Mouse (Mus musculus) left cerebral cortex, postnatal 25 days (tissue): Measurements from ENCODE around the gene Ppp3ca. TPM values are rescaled to one million over a fixed set of nuclear protein-coding genes. Genes with fewer than 3 reads are reported as not detected.

Source experiments
- DNase-seq, 2 experiments: peaks; one replicate each; pipeline ENCODE4 v3.0.0; 2022; ENCODE audit warnings: low spot score in 2 of 2, mixed read lengths in 1 of 2
- intact Hi-C: fragments of 180-260 bp; cut with DNase I; formaldehyde crosslinking; loops from one replicate; pipeline ENCODE4 v1.15.1; 2025
- total RNA-seq, 2 experiments: library from RNA; stranded (reverse); gene quantifications; 2 replicates each; pipeline ENCODE4 v1.2.3; 2021

The Ppp3ca gene
- total RNA-seq, 2 experiments from 2014 or later, result 857 to 891 TPM

- no peak for DNase-seq
- intact Hi-C loops, result loop anchor here (10.0 kb wide), 1 partner anchor 198 kb away; the partner anchor contains the start of gene Ppp3ca
Measured at GRCm38 (mm10) chr3:136872533-136873095, 202.7 kb downstream of the Ppp3ca start.

GRCm38 (mm10) chr3:136873809-136874449, 204.0 kb downstream of the Ppp3ca start:
- intact Hi-C loops, result loop anchor here (10.0 kb wide), 1 partner anchor 199 kb away; the partner anchor contains the start of gene Ppp3ca

DNA sequence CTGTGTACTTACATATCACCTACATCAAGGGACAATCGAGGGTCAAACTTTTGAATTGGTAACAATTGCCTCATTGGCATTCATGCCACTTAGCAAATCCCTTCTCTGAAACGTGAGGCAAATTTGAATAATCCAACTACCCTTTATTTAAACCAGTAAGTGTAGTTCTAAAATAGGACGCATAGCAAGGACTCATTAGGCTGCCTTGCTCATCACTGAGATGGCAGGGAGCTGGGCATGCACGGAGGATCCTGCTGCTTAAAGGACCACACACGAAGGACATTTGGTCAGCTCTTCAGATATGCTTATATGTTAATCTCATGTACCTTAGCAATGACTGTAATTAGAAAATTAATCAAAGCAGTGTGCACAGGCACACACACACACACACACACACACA, 204.6 kb downstream of the Ppp3ca start:
- intact Hi-C loops, result loop anchor here (10.0 kb wide), 1 partner anchor 200 kb away; the partner anchor contains the start of gene Ppp3ca
- DNase-seq, result no peak

More at GRCm38 (mm10) chr3:136873809-136874449, 204.0 kb downstream of the Ppp3ca start:
- no peak for DNase-seq

- intact Hi-C loops, result no loop called here
- DNase-seq, result no peak
Measured at GRCm38 (mm10) chr3:136887741-136888140, 217.8 kb downstream of the Ppp3ca start.

- intact Hi-C loops, result no loop called here
- DNase-seq, result no peak
Measured at GRCm38 (mm10) chr3:136892140-136892539, 222.2 kb downstream of the Ppp3ca start.

DNA sequence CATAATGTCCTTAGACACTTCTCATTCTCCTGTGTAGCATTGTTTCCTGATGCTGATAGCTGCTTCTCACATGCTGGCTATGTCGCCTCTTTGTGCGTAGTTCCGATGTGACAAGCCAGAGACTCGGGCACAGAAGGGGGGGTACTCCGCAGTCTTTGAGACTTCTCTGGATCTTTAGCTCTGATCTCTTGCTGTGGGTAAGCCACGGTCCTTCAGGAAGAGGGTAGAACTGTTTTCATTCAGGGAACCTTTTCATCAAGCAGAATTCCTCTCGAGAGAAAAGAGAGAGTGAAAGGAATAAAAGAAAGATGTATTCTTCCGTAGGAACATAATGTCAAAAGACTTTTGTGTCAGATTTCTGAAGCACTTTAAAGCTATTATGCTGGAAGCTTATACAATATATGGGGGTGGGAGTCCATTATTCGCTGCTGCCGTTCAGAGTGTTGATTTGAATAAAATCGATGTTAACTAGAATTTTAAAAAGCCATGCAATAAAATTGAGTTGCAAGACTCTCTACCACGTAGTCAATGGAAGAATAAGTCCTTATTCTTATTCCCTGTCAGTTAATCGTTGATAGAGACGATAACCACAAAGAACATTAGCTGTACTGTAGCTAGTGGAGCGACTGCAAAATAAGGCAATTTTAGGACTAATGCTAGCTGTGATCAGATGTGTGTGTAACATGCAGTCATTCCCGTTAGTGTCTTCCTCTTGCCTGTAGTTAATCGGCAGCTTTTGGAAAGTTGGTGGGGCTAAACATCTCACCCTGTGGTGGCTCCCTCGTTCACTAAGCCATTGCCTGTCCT, 223.9 kb downstream of the Ppp3ca start:
- intact Hi-C loops, result no loop called here
- DNase-seq, result no peak

DNA sequence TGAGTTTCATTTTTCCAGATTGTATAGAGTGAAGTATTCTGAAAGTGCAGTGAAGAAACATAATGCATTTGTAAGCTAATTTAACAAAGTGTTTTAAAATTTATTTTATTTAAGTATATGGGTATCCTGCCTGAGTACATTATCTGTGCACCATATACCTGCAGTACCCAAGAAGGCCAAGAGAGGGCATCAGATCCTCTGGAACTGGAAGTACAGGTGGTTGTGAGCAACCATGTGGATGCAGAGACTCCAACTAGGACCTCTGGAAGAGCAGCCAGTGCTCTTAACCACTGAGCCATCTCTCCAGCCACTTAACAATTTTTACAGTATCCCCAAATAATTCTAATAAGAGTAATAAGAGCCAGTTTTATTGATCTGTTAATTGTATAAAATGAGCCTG, 225.6 kb downstream of the Ppp3ca start:
- intact Hi-C loops, result no loop called here
- DNase-seq, result no peak

DNA sequence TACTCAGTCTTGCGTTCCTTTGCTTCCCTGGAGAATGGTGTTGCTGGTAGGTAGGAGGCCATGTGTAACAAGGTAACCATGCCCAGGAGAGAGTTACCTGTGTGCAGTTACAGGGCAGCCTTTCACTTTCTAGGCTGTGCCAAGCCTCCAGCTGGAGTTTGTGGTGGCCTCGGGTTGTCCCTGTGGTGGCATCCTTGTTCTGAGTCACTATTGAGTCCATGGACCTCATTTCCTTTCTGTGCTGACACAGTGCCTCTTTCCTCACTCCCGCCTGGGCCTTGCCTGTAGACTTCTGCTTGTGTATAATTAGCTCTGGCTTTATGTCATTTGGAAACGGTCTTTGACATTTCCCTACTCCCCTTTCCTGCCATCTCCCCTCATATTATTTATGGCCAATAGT, 226.4 kb downstream of the Ppp3ca start:
- intact Hi-C loops, result no loop called here
- no peak for DNase-seq

DNA sequence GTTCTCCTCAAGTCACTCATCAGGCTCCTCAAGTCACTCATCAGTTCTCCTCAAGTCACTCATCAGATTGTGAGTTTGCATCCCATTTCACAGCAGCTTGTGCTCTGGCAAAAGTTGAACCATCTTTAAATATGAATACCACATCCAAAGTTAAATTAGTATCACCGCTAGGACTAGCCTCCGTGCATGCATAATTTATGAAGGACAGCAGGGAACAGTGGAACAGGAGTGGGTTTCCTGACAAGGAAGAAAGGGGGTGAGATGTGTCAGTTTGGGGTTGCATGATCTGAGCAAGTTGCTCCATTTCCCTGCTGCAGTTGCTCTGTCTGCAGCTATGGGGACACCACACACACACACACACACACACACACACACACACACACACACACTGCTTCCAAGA, 229.8 kb downstream of the Ppp3ca start:
- peak in 1 of 2 experiments; percentile 77 for DNase-seq

DNA sequence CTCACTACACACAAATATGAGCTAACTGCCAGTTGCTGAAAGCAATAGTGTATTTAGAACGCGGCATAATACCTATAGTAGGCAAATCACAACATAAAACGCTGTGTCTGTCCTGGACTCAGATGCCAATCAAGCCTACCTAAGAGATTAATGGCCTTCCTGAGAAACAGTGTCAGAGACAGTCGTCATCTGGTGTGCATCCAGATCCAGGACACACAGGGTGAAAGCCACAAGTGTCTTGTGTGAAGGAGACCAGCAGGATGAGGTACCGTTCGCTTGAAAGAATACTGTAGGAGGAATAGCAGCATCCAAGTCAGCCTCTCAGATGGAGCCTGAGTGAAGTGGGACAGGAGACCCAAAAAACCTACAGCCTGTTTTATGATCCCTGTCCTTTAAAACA, 231.1 kb downstream of the Ppp3ca start:
- intact Hi-C loops, result no loop called here

More for the DNA sequence above, 229.8 kb downstream of the Ppp3ca start:
- intact Hi-C loops, result no loop called here

GRCm38 (mm10) chr3:136902776-136903175, 232.9 kb downstream of the Ppp3ca start:
- no peak for DNase-seq
- intact Hi-C loops, result no loop called here

More for the DNA sequence above, 231.1 kb downstream of the Ppp3ca start:
- no peak for DNase-seq

DNA sequence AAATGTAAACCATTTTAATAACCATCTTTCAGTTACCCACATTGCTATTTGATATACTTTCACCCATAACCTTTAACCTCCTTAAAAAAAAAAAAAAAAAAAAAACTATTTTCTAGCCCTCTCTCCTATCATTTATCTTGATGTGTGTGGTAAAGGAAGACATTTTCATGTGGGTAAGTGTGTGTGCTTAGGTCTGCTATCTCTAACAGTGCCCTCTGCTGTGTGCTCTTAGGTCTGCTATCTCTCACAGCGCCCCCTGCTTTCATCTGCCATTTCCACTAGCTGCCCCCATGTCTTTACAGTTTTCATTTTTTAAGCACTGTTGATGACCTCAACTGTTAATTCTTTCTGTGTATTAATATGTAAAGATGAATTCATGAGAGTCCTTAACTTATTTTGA, 235.7 kb downstream of the Ppp3ca start:
- intact Hi-C loops, result no loop called here
- DNase-seq, result no peak

DNA sequence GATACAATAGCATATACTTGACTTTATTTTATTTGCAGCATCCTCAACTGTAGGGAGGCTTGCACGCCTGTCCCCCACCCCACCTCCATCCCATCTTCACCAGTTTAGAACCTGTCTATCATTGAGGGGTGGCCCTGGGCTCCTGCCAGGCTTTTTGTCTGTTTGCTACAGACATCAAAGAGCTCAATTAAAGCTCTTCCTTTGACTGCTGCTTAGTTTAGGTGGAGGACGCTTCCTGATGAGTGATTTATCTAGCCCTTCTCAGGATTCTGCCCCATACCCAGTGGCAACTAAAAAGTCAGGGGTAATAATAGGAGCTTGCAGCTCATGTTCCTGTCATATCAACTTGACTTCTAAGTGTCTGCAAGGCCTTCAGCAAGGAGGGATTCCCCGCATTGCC, 239.6 kb downstream of the Ppp3ca start:
- intact Hi-C loops, result no loop called here
- no peak for DNase-seq

GRCm38 (mm10) chr3:136911276-136911675, 241.4 kb downstream of the Ppp3ca start:
- intact Hi-C loops, result no loop called here

DNA sequence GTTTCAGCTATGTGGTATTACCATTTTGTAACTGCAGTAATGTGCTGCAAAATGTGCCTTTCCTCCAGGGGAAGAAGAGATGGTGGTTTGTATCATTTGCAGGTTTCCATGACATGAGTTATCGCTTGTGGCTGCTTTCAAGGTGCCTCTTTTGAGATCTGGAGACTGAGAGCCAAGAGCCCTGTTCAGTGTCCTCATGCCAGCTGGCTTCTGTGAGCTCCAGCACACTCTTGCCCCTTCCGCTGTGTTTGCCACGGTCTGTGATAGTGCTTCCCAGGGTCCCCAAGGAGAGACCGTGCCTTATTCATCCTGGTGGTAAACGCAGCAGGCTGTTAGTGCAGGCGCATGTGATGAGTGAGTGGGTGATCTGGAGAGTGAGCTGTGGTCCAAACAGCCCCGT, 247.2 kb downstream of the Ppp3ca start:
- intact Hi-C loops, result no loop called here
- DNase-seq, result no peak

More at GRCm38 (mm10) chr3:136911276-136911675, 241.4 kb downstream of the Ppp3ca start:
- DNase-seq, result no peak

DNA sequence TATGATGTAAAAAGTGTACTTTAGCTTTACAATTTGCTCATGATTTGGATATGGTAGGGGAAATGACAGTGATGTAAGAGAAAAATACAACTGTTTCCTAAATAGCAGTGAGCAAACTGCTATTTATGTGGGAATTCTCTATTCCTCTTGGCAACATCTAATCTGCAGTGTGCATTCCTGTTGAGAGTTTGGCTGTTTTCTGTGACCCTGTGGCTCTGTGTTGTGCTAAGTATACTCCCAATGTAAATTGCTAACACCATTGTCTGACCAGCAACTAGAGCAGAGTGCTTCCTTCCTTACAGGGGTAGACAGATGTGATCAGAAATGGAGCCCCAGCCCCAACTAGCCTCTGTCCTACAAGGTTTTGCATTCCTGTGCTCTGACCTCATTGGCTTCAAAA, 263.1 kb downstream of the Ppp3ca start:
- intact Hi-C loops, result no loop called here
- no peak for DNase-seq

- intact Hi-C loops, result no loop called here
- DNase-seq, result peak in 1 of 2 experiments; percentile 72
Measured at GRCm38 (mm10) chr3:136940733-136941601, 271.0 kb downstream of the Ppp3ca start.

- intact Hi-C loops, result no loop called here
- DNase-seq, result no peak
Measured at GRCm38 (mm10) chr3:136941602-136941926, 271.6 kb downstream of the Ppp3ca start.

- intact Hi-C loops, result no loop called here
- DNase-seq, result no peak
Measured at GRCm38 (mm10) chr3:136945550-136945949, 275.6 kb downstream of the Ppp3ca start.

DNA sequence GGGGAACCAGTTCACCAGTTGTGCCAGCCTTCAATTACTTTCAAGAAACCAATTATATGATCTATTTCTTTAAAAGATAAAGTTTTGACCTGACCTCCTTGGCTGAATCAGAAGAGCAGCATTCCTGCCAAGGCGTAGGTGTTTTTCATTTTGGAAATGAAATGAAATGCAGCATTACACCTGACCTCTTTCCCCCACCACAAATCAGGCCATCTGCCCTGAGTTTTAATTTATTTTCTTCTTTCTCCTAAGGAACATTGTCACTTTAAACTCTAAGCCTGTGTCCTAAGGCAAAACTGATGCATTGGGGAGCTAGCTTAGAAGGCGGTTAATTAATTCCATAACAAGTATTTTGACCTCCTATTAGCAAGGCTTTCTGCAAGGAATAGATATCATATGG, 276.7 kb downstream of the Ppp3ca start:
- intact Hi-C loops, result no loop called here
- no peak for DNase-seq
